21 mouse cellular contexts compared by ENCODE assay signal in genomic region chr8:126067306-126067705, GRCm38 (mm10).
DNase-seq lines count a peak whose midpoint lies in the region; ATAC-seq lines count a peak whose summit lies in the region.
"Had no signal": no experiment of that assay in that cellular context is flagged by ENCODE, and none has a peak within 500 bp of the region (broad histone marks: within the 10 kb centered on the region; RNA-seq: fewer than 3 reads in every experiment).

No protein-coding gene starts in this region.

- no peaks in the 10 kb centered on the region for H3K27me3 ChIP-seq in forebrain, embryonic 16.5 days (replicated peaks; ENCODE audit: control insufficient read depth, insufficient read depth, low read length)
- peaks cover 12% of the 10 kb centered on the region for H3K27me3 ChIP-seq in forebrain, embryonic 10.5 days (ENCODE audit: poor library complexity, severe bottlenecking)
- H3K27me3 ChIP-seq: forebrain, embryonic 12.5 days; heart, embryonic 15.5 days had no signal

- peak; percentile 48 for DNase-seq in cerebellum, adult 9-10 months
- no peak for DNase-seq in cerebellum, postnatal 4 days (ENCODE audit: low spot score in 2 of 2)
- no peak for DNase-seq in forebrain, embryonic 10.5 days (ENCODE audit: extremely low spot score, low spot score)
- peak; percentile 13 for DNase-seq in left cerebral cortex, postnatal 4 days
- no peak for DNase-seq in left cerebral cortex, adult 9 months (ENCODE audit: low spot score in 2 of 2)
- peak; percentile 33 to 38 for DNase-seq in cerebellum, postnatal 36 days
- DNase-seq in layer of hippocampus, adult 9-10 months (ENCODE audit: low spot score), result no peak
- DNase-seq: adrenal gland, postnatal 14 days; gastrocnemius, postnatal 36 days; heart, adult 2 months; heart, postnatal 14 days; kidney, adult 11 months; kidney, adult 9 months had no signal

- H3K9me3 ChIP-seq in forebrain, embryonic 16.5 days (ENCODE audit: control insufficient read depth, low read length), result no peaks in the 10 kb centered on the region; the same call in 1 of the 2 replicates
- H3K9me3 ChIP-seq in forebrain, embryonic 10.5 days, result no peaks in the 10 kb centered on the region
- H3K9me3 ChIP-seq: forebrain, embryonic 12.5 days; heart, embryonic 15.5 days had no signal

- no peaks in the 10 kb centered on the region for H3K36me3 ChIP-seq in forebrain, embryonic 16.5 days (ENCODE audit: control insufficient read depth, insufficient read depth)
- H3K36me3 ChIP-seq in forebrain, embryonic 10.5 days (replicated peaks), result no peaks in the 10 kb centered on the region
- H3K36me3 ChIP-seq: forebrain, embryonic 12.5 days; heart, embryonic 15.5 days had no signal

- peak overlapping the region; percentile 34 for H3K27ac ChIP-seq in forebrain, embryonic 16.5 days (ENCODE audit: low read length)
- H3K27ac ChIP-seq in forebrain, embryonic 10.5 days, result no peak overlapping the region
- H3K27ac ChIP-seq: forebrain, embryonic 12.5 days; heart, adult 2 months; heart, embryonic 15.5 days; hindbrain, embryonic 14.5 days; kidney, postnatal 0 days had no signal

- WGBS in forebrain, embryonic 16.5 days, result 60% methylated on average over 6 of the region's 6 CpGs
- WGBS in forebrain, embryonic 10.5 days, result 79% methylated on average over 6 of the region's 6 CpGs

- intact Hi-C loops in left cerebral cortex, postnatal 4 days (cut with DNase I), result no loop called here

- peaks cover 13% of the 10 kb centered on the region for H3K4me1 ChIP-seq in forebrain, embryonic 16.5 days (replicated peaks; ENCODE audit: control insufficient read depth, insufficient read depth, low read length)
- H3K4me1 ChIP-seq in forebrain, embryonic 10.5 days, result peaks cover 7% of the 10 kb centered on the region
- H3K4me1 ChIP-seq: forebrain, embryonic 12.5 days; heart, embryonic 15.5 days had no signal

- no peak overlapping the region for H3K9ac ChIP-seq in forebrain, embryonic 16.5 days (replicated peaks; ENCODE audit: low read depth, low read length)
- H3K9ac ChIP-seq: forebrain, embryonic 12.5 days; heart, embryonic 15.5 days; hindbrain, embryonic 14.5 days had no signal

- ATAC-seq in forebrain, embryonic 16.5 days, result no peak
- ATAC-seq: activated CD4-positive, CD25-positive, alpha-beta regulatory T cell, adult 4 months; Patski had no signal

- no peak overlapping the region for H3K4me3 ChIP-seq in forebrain, embryonic 16.5 days (replicated peaks; ENCODE audit: low read length)
- no peak overlapping the region for H3K4me3 ChIP-seq in forebrain, embryonic 10.5 days
- H3K4me3 ChIP-seq: forebrain, embryonic 12.5 days; heart, adult 2 months; heart, embryonic 15.5 days had no signal

- H3K4me2 ChIP-seq in forebrain, embryonic 16.5 days (ENCODE audit: low read length), result no peak overlapping the region
- H3K4me2 ChIP-seq: forebrain, embryonic 12.5 days; heart, embryonic 11.5 days; heart, embryonic 15.5 days; hindbrain, embryonic 14.5 days had no signal

Comparison
In these comparisons a context has a peak if more than half of its experiments do, and no peak if none do; other contexts are left out.
1. DNase-seq: peak in cerebellum, adult 9-10 months (single experiment), left cerebral cortex, postnatal 4 days (single experiment) and cerebellum, postnatal 36 days (2 of 2); none in cerebellum, postnatal 4 days (0 of 2), forebrain, embryonic 10.5 days (single experiment), left cerebral cortex, adult 9 months (0 of 2) and layer of hippocampus, adult 9-10 months (single experiment).